In the genomic region with DNA sequence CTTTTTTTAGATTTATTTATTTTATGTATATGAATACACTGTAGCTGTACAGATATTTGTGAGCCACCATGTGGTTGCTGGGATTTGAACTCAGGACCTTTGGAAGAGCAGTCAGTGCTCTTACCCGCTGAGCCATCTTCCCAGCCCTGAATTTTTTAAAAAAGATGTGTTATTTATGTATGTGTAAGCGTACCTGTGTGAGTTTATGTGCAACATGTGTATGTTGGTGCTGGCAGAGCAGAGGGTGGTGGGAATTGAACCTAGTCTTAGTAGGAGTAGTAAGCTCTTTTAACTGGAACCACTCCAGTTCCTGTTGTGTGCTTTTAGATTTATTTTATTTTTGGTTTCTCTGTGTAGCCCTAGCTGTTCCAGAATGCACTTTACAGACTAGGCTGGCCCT, we compare ENCODE assay signal across 15 mouse cellular contexts. TPM values are rescaled to one million over a fixed set of nuclear protein-coding genes. Genes with fewer than 3 reads are reported as not detected.
DNase-seq lines count a peak whose midpoint lies in the region; ATAC-seq and TF ChIP-seq lines count a peak whose summit lies in the region.
"Had no signal": no experiment of that assay in that cellular context is flagged by ENCODE, and none has a peak within 500 bp of the region (broad histone marks: within the 10 kb centered on the region; RNA-seq: fewer than 3 reads in every experiment).

No protein-coding gene starts in this region.

- H3K4me2 ChIP-seq in forebrain, embryonic 13.5 days = peak overlapping the region; percentile 79
- no peak overlapping the region; the same call in 1 of the 2 replicates for H3K4me2 ChIP-seq in kidney, embryonic 14.5 days (replicated peaks; ENCODE audit: low read depth, low read length)
- peak overlapping the region; percentile 78 for H3K4me2 ChIP-seq in liver, embryonic 13.5 days

- no peak for DNase-seq in forebrain, embryonic 10.5 days (ENCODE audit: extremely low spot score, low spot score)
- no peak for DNase-seq in kidney, adult 9 months
- DNase-seq in MEL (ENCODE audit: low read depth, low spot score) = no peak
- DNase-seq in liver, embryonic 13.5 days = no peak
- no peak for DNase-seq in kidney, postnatal 25 days
- DNase-seq: gastrocnemius, postnatal 25 days; right cerebral cortex, postnatal 4 days; thymus, adult 2 months had no signal

- no peak for ATAC-seq in forebrain, embryonic 13.5 days
- no peak for ATAC-seq in kidney, embryonic 14.5 days (ENCODE audit: low FRiP score, low TSS enrichment)
- no peak for ATAC-seq in liver, embryonic 13.5 days (ENCODE audit: low read depth)
- no peak for ATAC-seq in monocyte, adult 5-6 weeks (replicated peaks; ENCODE audit: insufficient number of reproducible peaks, low FRiP score, low TSS enrichment, poor library complexity, severe bottlenecking)

- peaks cover 53% of the 10 kb centered on the region for H3K79me2 ChIP-seq in MEL (ENCODE audit: control insufficient read depth, insufficient read depth, low read length, poor library complexity)

- no peaks in the 10 kb centered on the region for H3K27me3 ChIP-seq in forebrain, embryonic 13.5 days
- H3K27me3 ChIP-seq in forebrain, embryonic 10.5 days (ENCODE audit: poor library complexity, severe bottlenecking) = no peaks in the 10 kb centered on the region
- no peaks in the 10 kb centered on the region for H3K27me3 ChIP-seq in kidney, embryonic 14.5 days (ENCODE audit: control insufficient read depth, insufficient read depth, low read length)
- H3K27me3 ChIP-seq in MEL (ENCODE audit: control insufficient read depth in 1 of 2, insufficient read depth in 2 of 2, low read length in 2 of 2) = no peaks in the 10 kb centered on the region
- no peaks in the 10 kb centered on the region for H3K27me3 ChIP-seq in liver, embryonic 13.5 days

- no peak for TF ChIP-seq CTCF in MEL (IDR thresholded peaks at IDR 0.05 in 2 of 3, conservative IDR thresholded peaks at IDR 0.05 in 1 of 3; ENCODE audit: control insufficient read depth in 1 of 3, insufficient read depth in 1 of 3, low read depth in 2 of 3, low read length in 3 of 3, poor library complexity in 1 of 3, severe bottlenecking in 1 of 3)

- H3K9me3 ChIP-seq in forebrain, embryonic 13.5 days (replicated peaks) = no peaks in the 10 kb centered on the region
- no peaks in the 10 kb centered on the region for H3K9me3 ChIP-seq in forebrain, embryonic 10.5 days
- no peaks in the 10 kb centered on the region for H3K9me3 ChIP-seq in kidney, embryonic 14.5 days (ENCODE audit: control insufficient read depth, low read length)
- no peaks in the 10 kb centered on the region for H3K9me3 ChIP-seq in MEL (replicated peaks; ENCODE audit: insufficient read depth, low read length)
- no peaks in the 10 kb centered on the region for H3K9me3 ChIP-seq in liver, embryonic 13.5 days (replicated peaks)

- TF ChIP-seq EP300 in MEL (IDR thresholded peaks at IDR 0.05; ENCODE audit: low read depth in 1 of 2, low read length in 2 of 2) = no peak

- 94% methylated on average over 2 of the region's 2 CpGs for WGBS in forebrain, embryonic 13.5 days
- 97% methylated on average over 2 of the region's 2 CpGs for WGBS in forebrain, embryonic 10.5 days
- WGBS in kidney, embryonic 14.5 days = 96% methylated on average over 2 of the region's 2 CpGs
- 85% methylated on average over 2 of the region's 2 CpGs for WGBS in liver, embryonic 13.5 days (ENCODE audit: insufficient replicate concordance)

- TF ChIP-seq POLR2A in MEL (IDR thresholded peaks at IDR 0.05; ENCODE audit: control insufficient read depth in 1 of 2, insufficient read depth in 1 of 2, low read depth in 1 of 2, low read length in 2 of 2, poor library complexity in 1 of 2) = no peak; a peak in 1 of 4 replicates

- peaks cover 26% of the 10 kb centered on the region for H3K4me1 ChIP-seq in forebrain, embryonic 13.5 days
- H3K4me1 ChIP-seq in forebrain, embryonic 10.5 days = peaks cover 29% of the 10 kb centered on the region
- peaks cover 9% of the 10 kb centered on the region; the same call in 1 of the 2 replicates for H3K4me1 ChIP-seq in kidney, embryonic 14.5 days (ENCODE audit: control insufficient read depth, insufficient read depth, low read length)
- H3K4me1 ChIP-seq in MEL (ENCODE audit: control insufficient read depth in 1 of 2, insufficient read depth in 2 of 2, low read length in 2 of 2) = peaks cover 21 to 36% of the 10 kb centered on the region in 2 experiments
- H3K4me1 ChIP-seq in liver, embryonic 13.5 days (replicated peaks) = peaks cover 72% of the 10 kb centered on the region

- H3K36me3 ChIP-seq in forebrain, embryonic 13.5 days (ENCODE audit: poor library complexity, severe bottlenecking) = peaks cover 29% of the 10 kb centered on the region
- H3K36me3 ChIP-seq in forebrain, embryonic 10.5 days (replicated peaks) = peaks cover 54% of the 10 kb centered on the region
- peaks cover 36% of the 10 kb centered on the region for H3K36me3 ChIP-seq in kidney, embryonic 14.5 days (ENCODE audit: control insufficient read depth, insufficient read depth, low read length)
- peaks cover 5 to 61% of the 10 kb centered on the region in 2 experiments for H3K36me3 ChIP-seq in MEL (ENCODE audit: control insufficient read depth in 1 of 2, insufficient read depth in 2 of 2, low read length in 2 of 2)
- peaks cover 48% of the 10 kb centered on the region for H3K36me3 ChIP-seq in liver, embryonic 13.5 days

- no peak for TF ChIP-seq RAD21 in MEL (IDR thresholded peaks at IDR 0.05; ENCODE audit: low read depth, low read length)

- H3K4me3 ChIP-seq in forebrain, embryonic 13.5 days = no peak overlapping the region
- no peak overlapping the region; the same call in 1 of the 2 replicates for H3K4me3 ChIP-seq in forebrain, embryonic 10.5 days
- H3K4me3 ChIP-seq in kidney, embryonic 14.5 days (ENCODE audit: low read length) = no peak overlapping the region
- 0 out of 4 replicates have a peak overlapping the region, but pooled peaks of 1 of the 2 experiments have one; percentile 98 for H3K4me3 ChIP-seq in MEL (ENCODE audit: control insufficient read depth in 1 of 2, insufficient read depth in 1 of 2, low read depth in 2 of 2, low read length in 2 of 2)
- H3K4me3 ChIP-seq in liver, embryonic 13.5 days (replicated peaks) = peak overlapping the region; percentile 80

- H3K27ac ChIP-seq in forebrain, embryonic 13.5 days = no peak overlapping the region
- H3K27ac ChIP-seq in forebrain, embryonic 10.5 days = no peak overlapping the region
- H3K27ac ChIP-seq in kidney, embryonic 14.5 days (ENCODE audit: low read depth, low read length) = no peak overlapping the region
- H3K27ac ChIP-seq in MEL (ENCODE audit: control insufficient read depth, low read depth, low read length) = peak overlapping the region; percentile 47
- peak overlapping the region; percentile 90 for H3K27ac ChIP-seq in liver, embryonic 13.5 days

- no peak overlapping the region for H3K9ac ChIP-seq in forebrain, embryonic 13.5 days
- H3K9ac ChIP-seq in kidney, embryonic 14.5 days (ENCODE audit: low read depth, low read length) = peak overlapping the region; percentile 28; the same call in 1 of the 2 replicates
- peak overlapping the region; percentile 11; the same call in 1 of the 2 replicates for H3K9ac ChIP-seq in MEL (ENCODE audit: control insufficient read depth, low read depth, low read length, poor library complexity, severe bottlenecking)
- H3K9ac ChIP-seq in liver, embryonic 13.5 days = peak overlapping the region; percentile 75

RNA-seq across cellular contexts. Expression of a gene that starts 4.5 kb away (rescaled TPM):
- polyA plus RNA-seq in forebrain, embryonic 13.5 days (2015; fragmentation: Nextera tagmentation; extraction: Ambion mirVana) = 27.2 and 29.8 TPM in 2 replicates
- 40.2 and 47.0 TPM in 2 replicates for polyA plus RNA-seq in forebrain, embryonic 10.5 days (2016; fragmentation: Nextera tagmentation; extraction: Ambion mirVana)
- polyA plus RNA-seq in kidney, embryonic 14.5 days (2014; fragmentation: Nextera tagmentation; extraction: Ambion mirVana) = 35.9 and 39.6 TPM in 2 replicates
- total RNA-seq in MEL (2012; rRNA removed) = 47.1 and 51.2 TPM in 2 replicates
- polyA plus RNA-seq in MEL (2012; ENCODE audit: insufficient read depth in 1 of 2, insufficient read length in 2 of 2, low read depth in 1 of 2, low replicate concordance in 2 of 2, missing spikeins in 1 of 2) = 10 to 100 TPM in 1 of 2 experiments, not detected in 1; 85.3 TPM
- 30.6 and 31.1 TPM in 2 replicates for polyA plus RNA-seq in liver, embryonic 13.5 days (2015; fragmentation: Nextera tagmentation; extraction: Ambion mirVana)
- 11.9 to 17.3 TPM (median 17.2 TPM) in 3 replicates for total RNA-seq in monocyte, adult 5-6 weeks (2017)

RNA-seq across cellular contexts. Expression of a gene that starts 21.9 kb away (rescaled TPM):
- 86.8 and 103 TPM in 2 replicates for polyA plus RNA-seq in forebrain, embryonic 13.5 days (2015; fragmentation: Nextera tagmentation; extraction: Ambion mirVana)
- polyA plus RNA-seq in forebrain, embryonic 10.5 days (2016; fragmentation: Nextera tagmentation; extraction: Ambion mirVana) = 78.7 and 80.9 TPM in 2 replicates
- polyA plus RNA-seq in kidney, embryonic 14.5 days (2014; fragmentation: Nextera tagmentation; extraction: Ambion mirVana) = 55.6 and 72.3 TPM in 2 replicates
- total RNA-seq in MEL (2012; rRNA removed) = 40.2 and 43.7 TPM in 2 replicates
- 100 to 1,000 TPM in 1 of 2 experiments, 10 to 100 TPM in 1; 49.7 to 101 TPM for polyA plus RNA-seq in MEL (2012; ENCODE audit: insufficient read depth in 1 of 2, insufficient read length in 2 of 2, low read depth in 1 of 2, low replicate concordance in 2 of 2, missing spikeins in 1 of 2)
- 57.7 and 61.5 TPM in 2 replicates for polyA plus RNA-seq in liver, embryonic 13.5 days (2015; fragmentation: Nextera tagmentation; extraction: Ambion mirVana)
- total RNA-seq in monocyte, adult 5-6 weeks (2017) = 116 to 145 TPM (median 118 TPM) in 3 replicates

RNA-seq across cellular contexts. Expression of a gene that starts 28.6 kb away (rescaled TPM):
- 0.10 TPM in 1 of 2 replicates, not detected in the other for polyA plus RNA-seq in forebrain, embryonic 13.5 days (2015; fragmentation: Nextera tagmentation; extraction: Ambion mirVana)
- polyA plus RNA-seq in forebrain, embryonic 10.5 days (2016; fragmentation: Nextera tagmentation; extraction: Ambion mirVana) = not detected in 2 replicates
- polyA plus RNA-seq in kidney, embryonic 14.5 days (2014; fragmentation: Nextera tagmentation; extraction: Ambion mirVana) = not detected in 2 replicates
- 0.08 TPM in 1 of 2 replicates, not detected in the other for total RNA-seq in MEL (2012; rRNA removed)
- polyA plus RNA-seq in MEL (2012; ENCODE audit: insufficient read depth in 1 of 2, insufficient read length in 2 of 2, low read depth in 1 of 2, low replicate concordance in 2 of 2, missing spikeins in 1 of 2) = under 1 TPM in 1 of 2 experiments, not detected in 1; 0.10 TPM
- polyA plus RNA-seq in liver, embryonic 13.5 days (2015; fragmentation: Nextera tagmentation; extraction: Ambion mirVana) = 0.08 TPM in 1 of 2 replicates, not detected in the other
- total RNA-seq in monocyte, adult 5-6 weeks (2017) = not detected in 3 replicates
- total RNA-seq: common myeloid progenitor, adult 5-6 weeks; layer of hippocampus, postnatal 10 days had no signal
- polyA plus RNA-seq: forebrain, embryonic 11.5 days; liver, adult 2 months; thymus, adult 2 months had no signal

RNA-seq across cellular contexts. Expression of a gene that starts 32.4 kb away (rescaled TPM):
- 424 and 446 TPM in 2 replicates for polyA plus RNA-seq in forebrain, embryonic 13.5 days (2015; fragmentation: Nextera tagmentation; extraction: Ambion mirVana)
- polyA plus RNA-seq in forebrain, embryonic 10.5 days (2016; fragmentation: Nextera tagmentation; extraction: Ambion mirVana) = 821 and 974 TPM in 2 replicates
- 615 and 971 TPM in 2 replicates for polyA plus RNA-seq in kidney, embryonic 14.5 days (2014; fragmentation: Nextera tagmentation; extraction: Ambion mirVana)
- 914 and 1,250 TPM in 2 replicates for total RNA-seq in MEL (2012; rRNA removed)
- 100 to 1,000 TPM; 147 to 649 TPM for polyA plus RNA-seq in MEL (2012; ENCODE audit: insufficient read depth in 1 of 2, insufficient read length in 2 of 2, low read depth in 1 of 2, low replicate concordance in 2 of 2, missing spikeins in 1 of 2)
- polyA plus RNA-seq in liver, embryonic 13.5 days (2015; fragmentation: Nextera tagmentation; extraction: Ambion mirVana) = 533 and 680 TPM in 2 replicates
- 1,019 to 1,135 TPM (median 1,112 TPM) in 3 replicates for total RNA-seq in monocyte, adult 5-6 weeks (2017)

RNA-seq across cellular contexts. Expression of a gene that starts 49.1 kb away (rescaled TPM):
- polyA plus RNA-seq in forebrain, embryonic 13.5 days (2015; fragmentation: Nextera tagmentation; extraction: Ambion mirVana) = 112 and 123 TPM in 2 replicates
- 89.4 and 94.9 TPM in 2 replicates for polyA plus RNA-seq in forebrain, embryonic 10.5 days (2016; fragmentation: Nextera tagmentation; extraction: Ambion mirVana)
- 64.7 and 92.2 TPM in 2 replicates for polyA plus RNA-seq in kidney, embryonic 14.5 days (2014; fragmentation: Nextera tagmentation; extraction: Ambion mirVana)
- total RNA-seq in MEL (2012; rRNA removed) = 62.4 and 65.0 TPM in 2 replicates
- polyA plus RNA-seq in MEL (2012; ENCODE audit: insufficient read depth in 1 of 2, insufficient read length in 2 of 2, low read depth in 1 of 2, low replicate concordance in 2 of 2, missing spikeins in 1 of 2) = 100 to 1,000 TPM in 1 of 2 experiments, 10 to 100 TPM in 1; 96.7 to 174 TPM
- polyA plus RNA-seq in liver, embryonic 13.5 days (2015; fragmentation: Nextera tagmentation; extraction: Ambion mirVana) = 75.0 and 86.9 TPM in 2 replicates
- total RNA-seq in monocyte, adult 5-6 weeks (2017) = 98.2 to 140 TPM (median 107 TPM) in 3 replicates

Comparison
In these comparisons a context has a peak if more than half of its experiments do, and no peak if none do; other contexts are left out.
1. H3K27ac ChIP-seq: peak in MEL (single experiment) and liver, embryonic 13.5 days (single experiment); none in forebrain, embryonic 13.5 days (single experiment), forebrain, embryonic 10.5 days (single experiment) and kidney, embryonic 14.5 days (single experiment).